30 mouse cellular contexts compared by ENCODE assay signal in the genomic region with DNA sequence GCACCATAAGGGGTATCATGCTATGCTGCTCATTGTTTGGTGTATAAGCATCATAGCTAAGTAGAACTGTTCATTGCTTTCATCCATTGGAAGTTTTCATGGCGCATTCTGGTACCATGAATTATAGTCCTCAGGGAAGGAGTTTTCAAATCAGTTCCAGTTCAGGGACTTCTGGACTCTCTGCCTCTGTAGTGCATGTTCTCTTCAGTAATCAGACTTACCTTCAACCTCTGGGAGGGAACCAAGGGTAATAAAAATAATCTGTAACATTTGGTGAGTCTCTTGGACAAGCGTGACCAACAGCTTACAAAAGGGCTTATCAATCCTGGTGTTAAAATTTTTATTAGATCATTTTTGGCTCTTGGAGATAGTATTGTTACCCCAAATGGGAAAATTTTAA.
"Had no signal": no experiment of that assay in that cellular context is flagged by ENCODE, and none has a peak within 500 bp of the region (broad histone marks: within the 10 kb centered on the region; RNA-seq: fewer than 3 reads in every experiment).

No protein-coding gene starts in this region.

- H3K4me2 ChIP-seq: heart, embryonic 11.5 days; heart, embryonic 12.5 days; heart, embryonic 13.5 days; heart, embryonic 15.5 days; hindbrain, embryonic 12.5 days; hindbrain, embryonic 13.5 days; hindbrain, embryonic 14.5 days; hindbrain, embryonic 15.5 days; intestine, embryonic 15.5 days had no signal

- H3K4me1 ChIP-seq: heart, embryonic 10.5 days; hindbrain, embryonic 10.5 days; hindbrain, embryonic 12.5 days; hindbrain, embryonic 13.5 days; hindbrain, embryonic 15.5 days; intestine, embryonic 15.5 days had no signal

- H3K9me3 ChIP-seq: heart, embryonic 10.5 days; heart, embryonic 12.5 days; heart, embryonic 15.5 days; hindbrain, embryonic 10.5 days; hindbrain, embryonic 12.5 days; hindbrain, embryonic 13.5 days; hindbrain, embryonic 15.5 days; intestine, embryonic 15.5 days had no signal

- H3K36me3 ChIP-seq: heart, embryonic 10.5 days; heart, embryonic 12.5 days; heart, embryonic 13.5 days; heart, embryonic 15.5 days; hindbrain, embryonic 10.5 days; hindbrain, embryonic 12.5 days; hindbrain, embryonic 13.5 days; hindbrain, embryonic 15.5 days; intestine, embryonic 15.5 days had no signal

- H3K4me3 ChIP-seq: heart, adult 2 months; heart, embryonic 10.5 days; heart, embryonic 12.5 days; heart, embryonic 13.5 days; heart, embryonic 15.5 days; hindbrain, embryonic 10.5 days; hindbrain, embryonic 12.5 days; hindbrain, embryonic 13.5 days; hindbrain, embryonic 15.5 days; intestine, embryonic 15.5 days; layer of hippocampus, adult 2 months; left cerebral cortex, adult 2 months had no signal

- DNase-seq: heart, adult 2 months; heart, postnatal 10 days; heart, postnatal 14 days; heart, postnatal 36 days; heart, postnatal 4 days; kidney, adult 11 months; kidney, postnatal 10 days; kidney, postnatal 14 days; kidney, postnatal 4 days; layer of hippocampus, adult 9-11 months; layer of hippocampus, postnatal 36 days had no signal

- H3K27me3 ChIP-seq: heart, embryonic 12.5 days; heart, embryonic 13.5 days; heart, embryonic 15.5 days; hindbrain, embryonic 12.5 days; hindbrain, embryonic 13.5 days; hindbrain, embryonic 15.5 days; intestine, embryonic 15.5 days had no signal

- H3K27ac ChIP-seq: heart, adult 2 months; heart, embryonic 10.5 days; heart, embryonic 13.5 days; heart, embryonic 15.5 days; hindbrain, embryonic 10.5 days; hindbrain, embryonic 12.5 days; hindbrain, embryonic 13.5 days; hindbrain, embryonic 14.5 days; hindbrain, embryonic 15.5 days; hindbrain, postnatal 0 days; intestine, embryonic 15.5 days; kidney, postnatal 0 days; layer of hippocampus, adult 2 months; left cerebral cortex, adult 2 months had no signal

- H3K9ac ChIP-seq: heart, embryonic 12.5 days; heart, embryonic 13.5 days; heart, embryonic 15.5 days; hindbrain, embryonic 12.5 days; hindbrain, embryonic 13.5 days; hindbrain, embryonic 14.5 days; hindbrain, embryonic 15.5 days; intestine, embryonic 15.5 days had no signal

- ATAC-seq: hindbrain, embryonic 16.5 days; hindbrain, postnatal 0 days; inflammation-experienced regulatory T-cells, adult 6 months; intestine, embryonic 15.5 days; intestine, embryonic 16.5 days; intestine, postnatal 0 days had no signal
